Mouse (Mus musculus): ENCODE measurements around the gene Nln.

DNA sequence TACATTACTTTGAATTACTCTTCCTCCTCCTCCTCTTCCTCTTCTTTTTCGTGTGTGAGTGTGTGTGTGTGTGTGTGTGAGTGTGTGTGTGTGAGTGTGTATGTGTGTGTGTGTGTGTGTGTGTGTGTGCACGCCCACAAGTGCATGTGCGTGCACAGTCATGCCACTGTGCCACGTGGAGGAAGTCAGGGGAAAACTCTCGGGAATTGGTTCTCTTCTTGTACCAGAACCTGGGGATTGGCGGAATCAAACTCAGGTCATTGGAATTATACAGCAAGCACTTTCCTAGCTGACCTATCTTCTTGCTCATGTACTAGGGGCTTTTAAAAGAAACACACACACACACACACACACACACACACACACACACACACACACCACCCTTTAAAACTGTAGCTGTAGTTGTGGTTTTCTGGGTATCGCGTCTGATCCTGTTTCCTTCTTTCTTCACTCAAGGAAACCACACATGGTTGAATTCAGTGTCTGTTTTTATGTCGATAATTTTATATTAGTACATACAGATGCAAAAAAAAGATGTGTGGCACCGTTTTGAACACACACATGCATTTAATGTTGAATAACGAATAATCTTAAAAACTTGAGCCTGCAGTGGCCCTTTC, 97.1 kb downstream of the Nln start:
- TF ChIP-seq CTCF (IDR thresholded peaks at IDR 0.05; ENCODE audit: low read depth, low read length) (no peak), POLR2A (IDR thresholded peaks at IDR 0.05; ENCODE audit: insufficient read depth, low read length) (no peak)

All from ES-Bruce4 (cell line).